Comparison of ENCODE assay signal across 22 mouse cellular contexts in the genomic region with DNA sequence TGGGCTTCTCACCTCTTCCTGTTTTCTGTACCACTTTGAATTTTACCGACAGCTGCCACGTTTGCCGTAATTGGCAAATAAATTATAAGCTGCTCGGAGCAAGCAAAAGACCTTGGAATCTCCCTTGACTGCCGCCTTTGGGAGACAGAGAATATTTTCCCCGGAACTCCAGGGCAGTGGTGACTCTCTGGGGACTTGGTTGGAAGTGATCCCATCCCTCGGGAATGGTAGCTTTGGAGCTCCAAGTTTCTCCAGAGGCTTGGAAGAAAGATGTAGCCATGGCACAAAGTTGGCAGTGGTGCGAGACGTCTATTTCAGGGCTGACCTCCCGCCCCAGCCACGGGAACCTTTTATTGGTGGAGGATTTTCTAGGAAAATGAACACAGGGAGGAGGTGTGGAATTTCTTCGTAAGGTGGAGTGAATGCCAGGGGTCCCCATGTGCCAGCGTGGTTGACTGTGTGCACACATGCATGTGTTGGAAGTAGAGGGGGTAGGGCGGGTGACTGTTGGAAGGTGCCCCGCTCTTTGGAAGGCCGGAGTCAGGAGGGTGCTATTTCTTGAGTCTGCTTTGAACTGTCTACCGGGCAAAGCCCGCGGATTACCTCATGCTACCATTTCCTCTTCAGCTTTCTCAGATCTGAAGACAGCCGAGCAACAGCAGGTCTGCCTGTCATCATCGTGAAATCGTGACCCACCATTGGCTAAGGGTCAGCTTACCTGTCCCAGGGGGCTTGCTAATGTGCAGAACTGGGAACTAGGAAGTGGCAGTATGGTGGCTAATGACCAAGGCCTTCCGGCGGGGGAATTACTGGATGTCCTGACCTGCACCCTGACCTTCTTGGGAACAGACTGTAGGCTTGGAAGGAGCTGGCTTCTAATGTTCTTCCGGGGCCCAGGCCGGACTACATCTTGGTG.
A peak's percentile ranks its signal among the peaks of the same experiment; 100 is the strongest.
DNase-seq lines count a peak whose midpoint lies in the region; ATAC-seq and TF ChIP-seq lines count a peak whose summit lies in the region.
"Had no signal": no experiment of that assay in that cellular context is flagged by ENCODE, and none has a peak within 500 bp of the region (broad histone marks: within the 10 kb centered on the region; RNA-seq: fewer than 3 reads in every experiment).

No protein-coding gene starts in this region.

- H3K27ac ChIP-seq in hindbrain, postnatal 0 days: no peak overlapping the region
- H3K27ac ChIP-seq in hindbrain, embryonic 16.5 days (ENCODE audit: low read depth, low read length): no peak overlapping the region
- H3K27ac ChIP-seq: heart, embryonic 10.5 days; kidney, postnatal 0 days; macrophage; neural tube, embryonic 13.5 days had no signal

- no peak overlapping the region for H3K9ac ChIP-seq in hindbrain, postnatal 0 days (replicated peaks; ENCODE audit: low read length)
- H3K9ac ChIP-seq in hindbrain, embryonic 16.5 days (ENCODE audit: low read depth, low read length): no peak overlapping the region
- H3K9ac ChIP-seq: neural tube, embryonic 13.5 days had no signal

- ATAC-seq in hindbrain, postnatal 0 days: no peak
- no peak for ATAC-seq in hindbrain, embryonic 16.5 days
- ATAC-seq: forebrain, embryonic 16.5 days had no signal

- H3K36me3 ChIP-seq in hindbrain, postnatal 0 days (ENCODE audit: insufficient read depth, low read length): no peaks in the 10 kb centered on the region
- H3K36me3 ChIP-seq in hindbrain, embryonic 16.5 days (ENCODE audit: control insufficient read depth, insufficient read depth, low read length): no peaks in the 10 kb centered on the region
- H3K36me3 ChIP-seq: heart, embryonic 10.5 days; neural tube, embryonic 13.5 days had no signal

- H3K4me1 ChIP-seq in hindbrain, postnatal 0 days (ENCODE audit: insufficient read depth, low read length): peaks cover 33% of the 10 kb centered on the region
- H3K4me1 ChIP-seq in hindbrain, embryonic 16.5 days (ENCODE audit: control insufficient read depth, insufficient read depth, low read depth, low read length): peaks cover 34% of the 10 kb centered on the region

- DNase-seq in adrenal gland, postnatal 10 days: peak; percentile 67
- no peak for DNase-seq in adrenal gland, adult 18-20 months (ENCODE audit: low spot score in 2 of 2)
- peak; percentile 49 for DNase-seq in hindbrain, postnatal 0 days (ENCODE audit: low spot score)
- DNase-seq in lung, postnatal 10 days: peak; percentile 71
- DNase-seq in lung, postnatal 14 days: no peak
- DNase-seq in retina, postnatal 1 day: no peak
- DNase-seq in right cerebral cortex, postnatal 25 days: no peak
- DNase-seq: cerebellum, adult 18-20 months; cerebellum, postnatal 25 days; embryo, embryonic 11 days; gastrocnemius, postnatal 36 days; left cerebral cortex, postnatal 4 days; liver; lung, adult 18-20 months had no signal

- 71% methylated on average over 26 of the region's 26 CpGs for WGBS in hindbrain, postnatal 0 days
- 77% methylated on average over 26 of the region's 26 CpGs for WGBS in hindbrain, embryonic 16.5 days

- no peaks in the 10 kb centered on the region for H3K9me3 ChIP-seq in hindbrain, postnatal 0 days (ENCODE audit: low read length)
- no peaks in the 10 kb centered on the region for H3K9me3 ChIP-seq in hindbrain, embryonic 16.5 days (ENCODE audit: control insufficient read depth, low read length)
- H3K9me3 ChIP-seq: G1E; heart, embryonic 10.5 days; neural tube, embryonic 13.5 days had no signal

- no peaks in the 10 kb centered on the region for H3K27me3 ChIP-seq in hindbrain, postnatal 0 days (ENCODE audit: insufficient read depth, low read length)
- no peaks in the 10 kb centered on the region for H3K27me3 ChIP-seq in hindbrain, embryonic 16.5 days (replicated peaks; ENCODE audit: control insufficient read depth, insufficient read depth, low read length)
- H3K27me3 ChIP-seq: neural tube, embryonic 13.5 days had no signal

- no peak overlapping the region for H3K4me2 ChIP-seq in hindbrain, postnatal 0 days (ENCODE audit: low read depth, low read length)
- no peak overlapping the region for H3K4me2 ChIP-seq in hindbrain, embryonic 16.5 days (ENCODE audit: low read length)
- H3K4me2 ChIP-seq: midbrain, embryonic 11.5 days; neural tube, embryonic 13.5 days had no signal

- H3K4me3 ChIP-seq in hindbrain, postnatal 0 days (ENCODE audit: low read length): no peak overlapping the region
- H3K4me3 ChIP-seq in hindbrain, embryonic 16.5 days (ENCODE audit: low read length): no peak overlapping the region
- H3K4me3 ChIP-seq: heart, embryonic 10.5 days; neural tube, embryonic 13.5 days had no signal

- no peak for TF ChIP-seq CTCF in hindbrain, postnatal 0 days (IDR thresholded peaks at IDR 0.05; ENCODE audit: low read depth)

Comparison
In these comparisons a context has a peak if more than half of its experiments do, and no peak if none do; other contexts are left out.
1. DNase-seq: peak in adrenal gland, postnatal 10 days (single experiment), hindbrain, postnatal 0 days (single experiment) and lung, postnatal 10 days (single experiment); none in adrenal gland, adult 18-20 months (0 of 2), lung, postnatal 14 days (single experiment), retina, postnatal 1 day (single experiment) and right cerebral cortex, postnatal 25 days (single experiment).